Mouse (Mus musculus) embryonic facial prominence, embryonic 14.5 days (tissue): ENCODE measurements around the gene Agpat2. TPM values are rescaled to one million over a fixed set of nuclear protein-coding genes. Genes with fewer than 3 reads are reported as not detected.

Source experiments
- ATAC-seq: fragments of 200-750 bp; cut with Nextera tagmentation; 2 replicates; pipeline ENCODE4 v1.8.0; 2017; ENCODE audit warnings: low read depth, moderate number of reproducible peaks, moderate TSS enrichment
- DNase-seq: peaks from one replicate; pipeline ENCODE4 v3.0.0-alpha.2; 2015; ENCODE audit warnings: low spot score
- H3K27ac ChIP-seq: fragments of 300-500 bp; sonication (generic); replicated peaks from 2 replicates; pipeline ENCODE4 v1.5.1; 2014; ENCODE audit warnings: low read depth, mild to moderate bottlenecking, low read length, moderate library complexity
- H3K27me3 ChIP-seq: fragments of 300-500 bp; sonication (generic); replicated peaks from 2 replicates; pipeline ENCODE4 v1.6.1; 2014; ENCODE audit warnings: low read length; ENCODE audit not compliant: control insufficient read depth, insufficient read depth
- H3K36me3 ChIP-seq: fragments of 300-500 bp; sonication (generic); 2 replicates; pipeline ENCODE4 v1.6.1; 2014; ENCODE audit warnings: low read length, mixed read lengths; ENCODE audit not compliant: control insufficient read depth, insufficient read depth
- H3K4me1 ChIP-seq: fragments of 300-500 bp; sonication (generic); 2 replicates; pipeline ENCODE4 v1.6.1; 2014; ENCODE audit warnings: antibody characterized with exemption, low read length; ENCODE audit not compliant: control insufficient read depth, insufficient read depth
- H3K4me2 ChIP-seq: fragments of 300-500 bp; sonication (generic); 2 replicates; pipeline ENCODE4 v1.6.1; 2014; ENCODE audit warnings: low read depth, mild to moderate bottlenecking, low read length, moderate library complexity, mixed read lengths
- H3K4me3 ChIP-seq: fragments of 300-500 bp; sonication (generic); 2 replicates; pipeline ENCODE4 v1.5.1; 2014; ENCODE audit warnings: low read depth, mild to moderate bottlenecking, low read length
- H3K9ac ChIP-seq: fragments of 300-500 bp; sonication (generic); 2 replicates; pipeline ENCODE4 v1.6.1; 2014; ENCODE audit warnings: low read depth, mild to moderate bottlenecking, low read length, moderate library complexity, mixed read lengths
- H3K9me3 ChIP-seq: fragments of 300-500 bp; sonication (generic); 2 replicates; pipeline ENCODE4 v1.6.1; 2016; ENCODE audit warnings: low read length; ENCODE audit not compliant: control insufficient read depth
- WGBS: fragments of 180-500 bp; shearing (Covaris S2); extraction: QIAGEN DNeasy Blood & Tissue Kit; methylation state at CpG from one replicate; pipeline ENCODE4 v1.1.7; 2014; 5-methylcytosine and 5-hydroxymethylcytosine counted together
- polyA plus RNA-seq: library from polyadenylated mRNA; unstranded; fragments of >200 nt; fragmentation: Nextera tagmentation; extraction: Ambion mirVana; gene quantifications from 2 replicates; pipeline ENCODE4 v1.2.1, GENCODE M21; 2014

Agpat2 gene
- polyA plus RNA-seq, 1 experiment from 2014 or later, result 25.1 TPM

DNA sequence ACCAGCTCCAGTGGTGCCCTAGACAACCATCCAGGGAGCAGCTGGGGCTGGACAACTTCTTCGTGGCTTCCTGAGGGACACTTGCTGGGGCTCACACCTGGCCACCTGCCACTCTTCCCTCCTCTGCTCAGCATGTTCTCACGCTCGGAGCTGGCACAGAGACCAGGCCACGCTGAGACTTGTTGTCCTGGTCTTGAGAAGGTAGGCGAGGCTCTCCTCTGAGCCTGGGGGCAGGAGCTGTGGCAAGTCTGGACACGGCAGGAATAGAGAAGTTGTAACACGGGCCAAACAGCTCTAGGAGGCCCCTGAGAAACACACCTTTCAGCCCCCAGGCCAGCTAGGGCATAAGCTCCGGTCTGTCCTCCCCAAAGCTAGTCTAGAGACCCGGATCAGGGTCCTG, 50.3 kb downstream of the Agpat2 start:
- WGBS, result 66% methylated on average over 8 of the region's 9 CpGs
- Histone ChIP-seq H3K27ac (no peak overlapping the region; the same call in 1 of the 2 replicates), H3K36me3 (no peaks in the 10 kb centered on the region), H3K9ac (no peak overlapping the region), H3K4me1 (peaks cover 8% of the 10 kb centered on the region), H3K9me3 (no peaks in the 10 kb centered on the region), H3K27me3 (no peaks in the 10 kb centered on the region), H3K4me2 (no peak overlapping the region), H3K4me3 (no peak overlapping the region)
- DNase-seq (peak; percentile 75), ATAC-seq (no peak)

DNA sequence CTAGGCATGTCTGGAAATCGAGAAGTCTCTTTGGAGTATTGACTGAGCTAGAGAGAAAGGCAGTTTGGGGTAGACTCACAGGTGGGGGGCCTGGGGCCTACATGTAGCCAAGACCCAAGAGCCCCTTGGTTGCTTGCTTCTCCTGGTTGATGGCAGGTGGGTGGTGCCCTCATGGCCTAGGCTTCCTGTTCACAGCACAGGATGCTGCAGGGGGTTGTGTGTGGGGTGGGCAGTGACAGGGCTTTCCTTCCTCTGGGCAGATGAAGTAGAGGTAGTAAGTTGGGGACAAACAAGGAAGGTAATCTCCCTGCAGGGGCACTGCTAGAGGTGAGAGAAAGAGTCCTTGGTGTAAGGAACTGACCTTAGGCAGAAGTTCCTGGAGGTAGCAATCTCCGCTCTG, 52.2 kb downstream of the Agpat2 start:
- no peaks in the 10 kb centered on the region for H3K27me3 ChIP-seq
- peaks cover 8% of the 10 kb centered on the region for H3K4me1 ChIP-seq
- H3K9me3 ChIP-seq, result no peaks in the 10 kb centered on the region
- H3K27ac ChIP-seq, result no peak overlapping the region; the same call in 1 of the 2 replicates
- ATAC-seq (no peak), DNase-seq (no peak)
- no peaks in the 10 kb centered on the region for H3K36me3 ChIP-seq
- WGBS, result 72% methylated on average over 2 of the region's 2 CpGs
- no peak overlapping the region for H3K9ac ChIP-seq
- no peak overlapping the region for H3K4me2 ChIP-seq
- H3K4me3 ChIP-seq, result no peak overlapping the region

GRCm38 (mm10) chr2:26551446-26551845, 52.8 kb downstream of the Agpat2 start:
- ATAC-seq, result 0 out of 2 replicates have a peak, but pooled peaks have one; percentile 16
- Histone ChIP-seq H3K9ac (no peak overlapping the region), H3K4me3 (no peak overlapping the region), H3K27ac (peak overlapping the region; percentile 52; the same call in 1 of the 2 replicates), H3K4me1 (peaks cover 8% of the 10 kb centered on the region), H3K27me3 (no peaks in the 10 kb centered on the region), H3K9me3 (no peaks in the 10 kb centered on the region), H3K4me2 (no peak overlapping the region), H3K36me3 (no peaks in the 10 kb centered on the region)
- 61% methylated on average over 7 of the region's 8 CpGs for WGBS
- no peak for DNase-seq

DNA sequence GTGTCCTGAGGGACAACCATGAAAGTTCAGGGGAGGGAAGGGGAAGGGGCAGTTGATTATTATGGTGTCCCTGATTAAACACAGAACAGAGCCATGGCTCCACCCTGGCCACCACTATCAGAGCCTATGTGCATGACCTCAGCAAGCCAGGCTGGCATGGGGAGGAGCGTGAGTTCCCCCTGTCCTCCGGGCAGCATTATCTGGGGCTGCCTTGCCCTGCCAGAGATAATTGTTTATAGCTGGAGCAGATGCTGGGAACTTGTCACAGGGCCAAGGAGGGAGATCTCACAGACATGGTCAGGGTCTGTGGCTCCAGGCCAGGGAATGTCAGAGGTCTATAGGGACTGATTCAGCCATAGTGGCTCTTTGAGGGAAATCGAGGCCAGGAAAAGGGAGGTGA, 53.4 kb downstream of the Agpat2 start:
- Histone ChIP-seq H3K9me3 (no peaks in the 10 kb centered on the region), H3K4me3 (no peak overlapping the region), H3K27ac (no peak overlapping the region; the same call in 1 of the 2 replicates), H3K4me1 (peaks cover 8% of the 10 kb centered on the region), H3K9ac (no peak overlapping the region), H3K36me3 (no peaks in the 10 kb centered on the region), H3K27me3 (no peaks in the 10 kb centered on the region), H3K4me2 (no peak overlapping the region)
- DNase-seq (no peak), ATAC-seq (no peak)
- WGBS, result 67% methylated on average over 3 of the region's 3 CpGs

DNA sequence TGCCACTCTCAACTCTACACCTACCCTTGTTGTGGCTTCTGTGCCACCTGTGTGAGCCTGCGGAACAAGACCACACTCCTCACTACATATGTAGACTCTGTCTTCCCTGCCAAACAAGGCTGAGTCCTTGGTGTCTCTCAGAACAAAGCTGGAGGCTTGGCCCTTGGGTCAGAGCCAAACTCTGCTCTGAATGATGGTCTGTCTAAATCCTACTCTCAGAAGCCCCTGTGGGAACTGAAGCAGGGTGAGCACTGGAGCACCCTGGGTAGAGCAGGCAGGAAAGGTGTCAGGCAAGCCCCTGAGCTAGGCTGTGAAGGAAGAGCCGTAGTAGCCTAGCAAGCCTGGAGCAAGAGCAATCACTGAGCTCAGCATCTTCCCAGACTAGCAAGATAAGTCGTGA, 54.0 kb downstream of the Agpat2 start:
- ATAC-seq (no peak), DNase-seq (no peak)
- H3K27me3 ChIP-seq, result no peaks in the 10 kb centered on the region
- no peak overlapping the region for H3K27ac ChIP-seq
- H3K4me3 ChIP-seq, result no peak overlapping the region
- H3K9me3 ChIP-seq, result no peaks in the 10 kb centered on the region
- peaks cover 8% of the 10 kb centered on the region for H3K4me1 ChIP-seq
- H3K36me3 ChIP-seq, result no peaks in the 10 kb centered on the region
- H3K4me2 ChIP-seq, result no peak overlapping the region
- H3K9ac ChIP-seq, result no peak overlapping the region
- WGBS, result 55% methylated on average over 3 of the region's 3 CpGs

- Histone ChIP-seq H3K27me3 (no peaks in the 10 kb centered on the region), H3K9ac (no peak overlapping the region), H3K27ac (no peak overlapping the region), H3K4me2 (no peak overlapping the region), H3K4me1 (peaks cover 8% of the 10 kb centered on the region), H3K9me3 (no peaks in the 10 kb centered on the region), H3K4me3 (no peak overlapping the region), H3K36me3 (no peaks in the 10 kb centered on the region)
- WGBS, result 69% methylated on average over 10 of the region's 10 CpGs
- ATAC-seq (no peak), DNase-seq (no peak)
Measured at GRCm38 (mm10) chr2:26549801-26550200, 54.4 kb downstream of the Agpat2 start.

DNA sequence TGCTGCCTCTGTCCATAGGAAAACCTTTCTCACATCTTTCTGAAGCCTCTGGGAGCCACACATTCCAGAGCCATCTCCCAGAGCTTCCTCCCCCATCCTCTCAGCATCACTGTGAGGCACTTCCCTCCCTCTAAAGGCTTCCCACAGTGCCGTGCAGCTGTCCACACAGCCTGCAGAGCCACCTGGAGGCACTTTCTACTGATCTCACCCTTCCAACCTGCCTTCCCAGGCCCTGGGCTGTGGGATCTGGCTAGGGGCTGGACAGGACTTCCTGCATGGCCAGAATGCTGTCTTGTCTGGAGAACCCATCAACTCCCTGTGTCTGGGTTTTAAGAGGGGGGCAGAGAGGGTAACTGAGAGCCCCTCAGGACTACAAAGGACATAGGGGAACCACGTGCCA, 56.7 kb downstream of the Agpat2 start:
- Histone ChIP-seq H3K4me1 (peaks cover 11% of the 10 kb centered on the region), H3K9ac (no peak overlapping the region), H3K4me2 (no peak overlapping the region), H3K9me3 (no peaks in the 10 kb centered on the region), H3K27me3 (no peaks in the 10 kb centered on the region), H3K36me3 (no peaks in the 10 kb centered on the region), H3K4me3 (no peak overlapping the region), H3K27ac (peak overlapping the region; percentile 19)
- ATAC-seq (peak; percentile 76), DNase-seq (peak; percentile 62)
- WGBS, result 10% methylated on average over 2 of the region's 2 CpGs

GRCm38 (mm10) chr2:26544265-26544664, 60.0 kb downstream of the Agpat2 start:
- Histone ChIP-seq H3K4me1 (peaks cover 9% of the 10 kb centered on the region), H3K27me3 (no peaks in the 10 kb centered on the region), H3K36me3 (no peaks in the 10 kb centered on the region), H3K4me2 (no peak overlapping the region), H3K9me3 (no peaks in the 10 kb centered on the region), H3K27ac (no peak overlapping the region), H3K9ac (no peak overlapping the region), H3K4me3 (no peak overlapping the region)
- ATAC-seq (no peak), DNase-seq (no peak)
- WGBS, result 82% methylated on average over 3 of the region's 3 CpGs

- 81% methylated on average over 8 of the region's 8 CpGs for WGBS
- Histone ChIP-seq H3K9me3 (no peaks in the 10 kb centered on the region), H3K4me1 (peaks cover 9% of the 10 kb centered on the region), H3K27me3 (no peaks in the 10 kb centered on the region), H3K4me3 (no peak overlapping the region), H3K4me2 (no peak overlapping the region), H3K36me3 (no peaks in the 10 kb centered on the region), H3K27ac (no peak overlapping the region), H3K9ac (no peak overlapping the region)
- ATAC-seq, result no peak
- DNase-seq, result no peak
Measured at GRCm38 (mm10) chr2:26543768-26544167, 60.4 kb downstream of the Agpat2 start.
